Mouse (Mus musculus) limb, embryonic 15.5 days (tissue): ENCODE measurements around the gene Cdh24. TPM values are rescaled to one million over a fixed set of nuclear protein-coding genes. Genes with fewer than 3 reads are reported as not detected.
"Not testable (repeated sequence)": the region's sequence is repeated elsewhere in the genome, so short reads cannot be mapped to it uniquely, and the experiment has no call there.

Experiments used
- ATAC-seq: fragments of 200-750 bp; cut with Nextera tagmentation; 2 replicates; pipeline ENCODE4 v1.8.0; 2017; ENCODE audit warnings: low read depth, moderate TSS enrichment; ENCODE audit not compliant: insufficient number of reproducible peaks, low FRiP score, low TSS enrichment
- H3K27ac ChIP-seq: fragments of 300-500 bp; sonication (generic); 2 replicates; pipeline ENCODE4 v1.5.1; 2015; ENCODE audit warnings: moderate library complexity, mild to moderate bottlenecking, inconsistent platforms
- H3K27me3 ChIP-seq: fragments of 300-500 bp; sonication (generic); 2 replicates; pipeline ENCODE4 v1.6.1; 2015; ENCODE audit warnings: inconsistent platforms
- H3K36me3 ChIP-seq: fragments of 300-500 bp; sonication (generic); 2 replicates; pipeline ENCODE4 v1.6.1; 2015; ENCODE audit warnings: inconsistent platforms
- H3K4me1 ChIP-seq: fragments of 300-500 bp; sonication (generic); 2 replicates; pipeline ENCODE4 v1.6.1; 2015; ENCODE audit warnings: inconsistent platforms
- H3K4me2 ChIP-seq: fragments of 300-500 bp; sonication (generic); 2 replicates; pipeline ENCODE4 v1.6.1; 2015; ENCODE audit warnings: mild to moderate bottlenecking, inconsistent platforms
- H3K4me3 ChIP-seq: fragments of 300-500 bp; sonication (generic); 2 replicates; pipeline ENCODE4 v1.5.1; 2015; ENCODE audit warnings: mild to moderate bottlenecking, inconsistent platforms
- H3K9ac ChIP-seq: fragments of 300-500 bp; sonication (generic); 2 replicates; pipeline ENCODE4 v1.6.1; 2015; ENCODE audit warnings: inconsistent platforms
- H3K9me3 ChIP-seq: fragments of 300-500 bp; sonication (generic); 2 replicates; pipeline ENCODE4 v1.6.1; 2016; ENCODE audit warnings: inconsistent platforms
- WGBS: fragments of 180-500 bp; shearing (Covaris S2); methylation state at CpG from one replicate; pipeline ENCODE4 v1.1.7; 2015; 5-methylcytosine and 5-hydroxymethylcytosine counted together
- polyA plus RNA-seq: library from polyadenylated mRNA; unstranded; fragments of >200 nt; fragmentation: Nextera tagmentation; extraction: Ambion mirVana; gene quantifications from 2 replicates; pipeline ENCODE4 v1.2.1, GENCODE M21; 2015

Cdh24 gene
- polyA plus RNA-seq, 1 experiment from 2014 or later, result 4.2 TPM

DNA sequence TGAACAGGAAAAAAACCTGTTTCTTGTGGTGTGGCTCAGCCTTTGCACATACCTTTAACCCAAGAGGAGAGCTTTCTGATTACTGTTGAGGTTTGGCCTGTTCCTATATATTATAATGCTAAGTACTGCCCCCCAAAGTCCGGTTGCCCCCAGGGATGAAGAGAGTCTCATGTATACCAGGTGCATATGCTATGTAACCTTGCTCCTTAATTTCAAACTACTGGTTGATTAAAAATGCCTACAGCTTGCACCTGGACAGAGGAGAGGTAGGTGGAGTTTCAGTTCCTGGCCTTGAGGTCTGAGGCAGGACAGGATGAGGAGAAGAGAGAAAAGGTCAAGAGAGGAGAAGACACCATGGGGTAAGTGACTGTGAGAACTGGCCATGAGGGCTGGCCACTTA, 20.0 kb downstream of the Cdh24 start, which contains the start of gene Psmb11:
Gene Psmb11 (plus strand): TSS at position 301 of the 400 bp plus-strand sequence.
- H3K4me2 ChIP-seq, result no peak within 1 kb of the TSS
- H3K4me3 ChIP-seq, result no peak within 1 kb of the TSS
- WGBS, result 87% methylated on average over 1 of the region's 1 CpGs

DNA sequence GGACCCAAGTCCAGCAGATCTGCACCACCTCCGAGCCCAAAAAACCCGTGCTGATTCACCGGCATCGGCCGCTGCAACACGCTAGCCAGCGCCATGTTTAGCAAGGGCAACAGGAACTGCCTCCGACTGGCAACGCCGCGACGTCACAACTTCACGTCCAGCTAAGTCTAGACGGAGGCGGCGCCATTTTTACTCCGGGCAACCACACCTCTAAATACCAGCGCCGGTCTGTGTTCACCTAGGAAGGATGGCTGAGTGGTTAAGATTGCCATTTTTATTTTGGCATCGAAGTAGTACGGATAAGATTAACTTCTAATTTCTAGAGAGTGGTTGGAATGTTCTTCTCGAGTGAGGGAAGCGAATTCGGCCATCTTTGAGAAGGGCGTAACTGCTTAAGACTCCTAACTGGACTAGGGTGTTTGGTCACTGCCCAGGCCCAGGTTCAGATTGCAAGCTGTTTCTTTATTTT, 23.2 kb downstream of the Cdh24 start, which contains the start of gene Psmb5:
Gene Psmb5 (minus strand): TSS at position 126 of the 469 bp plus-strand sequence.
- Histone ChIP-seq H3K4me2 (peak within 1 kb of the TSS; percentile 64), H3K27me3 (no peaks in the 10 kb centered on the region), H3K4me1 (peaks cover 10% of the 10 kb centered on the region; the same call in 1 of the 2 replicates), H3K27ac (peak within 1 kb of the TSS; percentile 86), H3K9me3 (no peaks in the 10 kb centered on the region), H3K4me3 (peak within 1 kb of the TSS; percentile 76), H3K36me3 (peaks cover 24% of the 10 kb centered on the region), H3K9ac (peak within 1 kb of the TSS; percentile 68)
- under 1% methylated on average over 25 of the region's 25 CpGs for WGBS
- ATAC-seq, result peak; percentile 83

More for the DNA sequence above, 20.0 kb downstream of the Cdh24 start, which contains the start of gene Psmb11:
- H3K27ac ChIP-seq, result no peak within 1 kb of the TSS
- no peak within 1 kb of the TSS for H3K9ac ChIP-seq
- H3K36me3 ChIP-seq, result peaks cover 2% of the 10 kb centered on the region
- H3K4me1 ChIP-seq, result peaks cover 10% of the 10 kb centered on the region; the same call in 1 of the 2 replicates
- no peaks in the 10 kb centered on the region for H3K9me3 ChIP-seq
- H3K27me3 ChIP-seq, result no peaks in the 10 kb centered on the region
- ATAC-seq, result no peak

DNA sequence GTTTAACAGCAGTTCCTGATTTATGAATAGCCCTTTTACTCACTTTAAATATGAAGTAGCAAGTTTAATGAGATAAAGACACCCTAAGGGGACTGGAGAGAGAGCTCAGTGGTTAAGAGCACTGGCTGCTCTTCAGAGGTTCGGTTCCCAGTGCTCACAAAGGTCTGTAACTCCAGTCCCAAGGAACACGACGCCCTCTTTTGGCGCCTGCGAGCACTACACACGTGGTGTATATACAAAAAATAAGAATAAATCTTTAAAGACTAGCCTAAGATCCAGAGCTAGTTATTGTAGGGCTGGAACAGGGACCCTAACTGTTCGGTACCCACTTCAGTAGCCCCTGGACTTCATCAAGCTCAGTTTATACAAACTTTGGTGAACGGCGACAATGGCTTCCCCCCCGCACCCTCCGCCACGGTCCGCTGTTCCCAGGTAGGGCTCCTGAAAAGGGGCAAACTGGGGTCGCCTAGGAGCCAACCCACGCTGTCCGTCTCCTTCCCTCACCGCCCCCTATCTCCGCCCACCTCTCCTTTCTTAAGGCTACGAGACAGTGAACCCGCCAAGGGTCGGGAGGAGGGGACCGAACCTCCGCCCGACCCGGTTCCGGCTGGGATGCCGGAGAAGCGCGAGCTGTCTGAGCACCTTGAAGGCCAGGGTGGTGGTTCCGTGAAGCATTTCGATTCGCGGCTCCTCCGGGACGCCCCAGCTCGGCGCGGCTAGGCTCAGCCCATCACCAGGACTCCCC, 23.8 kb downstream of the Cdh24 start:
- Histone ChIP-seq H3K27ac (peak overlapping the region; percentile 86), H3K9ac (peak overlapping the region; percentile 68), H3K4me1 (peaks cover 10% of the 10 kb centered on the region; the same call in 1 of the 2 replicates), H3K4me3 (peak overlapping the region; percentile 76), H3K4me2 (peak overlapping the region; percentile 64), H3K36me3 (peaks cover 30% of the 10 kb centered on the region), H3K27me3 (no peaks in the 10 kb centered on the region), H3K9me3 (no peaks in the 10 kb centered on the region)
- ATAC-seq, result peak; percentile 36; the same call in 1 of the 2 replicates
- 2% methylated on average over 34 of the region's 38 CpGs for WGBS

DNA sequence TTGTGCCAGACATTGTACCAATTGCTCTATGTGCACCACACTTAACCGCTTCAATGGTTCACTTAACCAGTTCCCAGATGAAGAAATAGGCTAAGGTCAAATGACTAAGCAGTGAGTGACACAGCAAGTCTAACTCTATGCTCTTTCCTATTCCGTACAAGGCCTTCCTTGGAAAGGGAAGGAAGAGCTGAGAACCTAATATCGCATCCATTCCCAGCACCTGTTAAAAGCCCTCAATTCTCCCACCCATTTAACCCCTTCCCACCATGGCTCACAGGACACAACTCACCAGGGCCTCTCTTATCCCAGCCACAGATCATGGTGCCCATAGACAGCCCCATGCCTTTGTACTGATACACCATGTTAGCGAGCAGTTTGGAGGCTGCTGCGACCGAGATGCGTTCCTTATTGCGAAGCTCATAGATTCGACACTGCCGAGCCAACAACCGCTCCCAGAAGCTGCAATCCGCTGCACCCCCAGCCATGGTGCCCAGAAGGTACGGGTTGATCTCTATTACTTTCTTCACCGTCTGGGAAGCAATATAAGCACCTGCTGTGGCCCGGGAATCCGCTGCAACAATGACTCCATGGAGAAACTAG, 24.8 kb downstream of the Cdh24 start:
- no peak overlapping the region for H3K9ac ChIP-seq
- no peak overlapping the region for H3K4me3 ChIP-seq
- no peaks in the 10 kb centered on the region for H3K9me3 ChIP-seq
- ATAC-seq, result no peak
- peaks cover 38% of the 10 kb centered on the region for H3K36me3 ChIP-seq
- H3K27ac ChIP-seq, result no peak overlapping the region
- peaks cover 10% of the 10 kb centered on the region; the same call in 1 of the 2 replicates for H3K4me1 ChIP-seq
- 92% methylated on average over 16 of the region's 16 CpGs for WGBS
- H3K27me3 ChIP-seq, result no peaks in the 10 kb centered on the region
- no peak overlapping the region for H3K4me2 ChIP-seq

DNA sequence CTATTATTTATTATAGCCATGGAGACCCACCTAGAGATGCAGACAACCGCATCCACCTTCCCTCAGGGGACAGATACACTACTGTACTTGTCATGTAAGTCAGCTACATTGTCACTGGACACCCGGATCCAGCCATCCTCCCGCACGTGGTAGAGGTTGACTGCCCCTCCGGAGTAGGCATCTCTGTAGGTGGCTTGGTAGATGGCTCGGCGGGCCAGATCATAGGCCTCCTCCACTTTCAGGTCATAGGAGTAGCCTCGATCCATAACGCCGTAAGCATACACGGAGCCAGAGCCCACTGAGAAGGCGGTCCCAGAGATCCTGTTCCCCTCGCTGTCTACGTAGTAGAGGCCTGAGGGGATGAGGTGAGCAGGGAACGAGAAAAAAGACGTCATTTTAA, 27.0 kb downstream of the Cdh24 start:
- ATAC-seq, H3K9ac ChIP-seq, H3K27me3 ChIP-seq, H3K4me3 ChIP-seq, H3K9me3 ChIP-seq, H3K27ac ChIP-seq, H3K4me1 ChIP-seq, H3K4me2 ChIP-seq: not testable (repeated sequence)
- H3K36me3 ChIP-seq, result peaks cover 38% of the 10 kb centered on the region
- 90% methylated on average over 16 of the region's 16 CpGs for WGBS

DNA sequence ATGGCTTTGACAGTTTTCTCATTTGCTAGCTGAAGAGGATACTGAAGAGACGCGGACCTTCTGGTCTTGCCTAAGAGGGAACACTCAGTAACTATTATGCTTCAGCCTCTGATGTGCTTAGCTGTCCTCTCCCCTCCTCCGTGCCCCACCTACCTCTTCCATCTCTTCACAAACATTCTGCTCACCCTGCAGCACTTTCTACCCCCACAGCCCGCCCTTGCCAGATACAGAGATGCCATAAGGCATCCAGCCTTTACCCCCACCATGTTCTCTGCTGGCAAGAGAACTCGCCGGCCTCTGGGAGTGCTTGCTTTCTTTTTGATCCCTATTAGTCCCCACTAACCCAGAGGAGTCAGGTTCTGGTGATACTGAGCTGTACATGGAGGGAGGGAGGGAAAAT, 30.5 kb downstream of the Cdh24 start:
- WGBS, result 73% methylated on average over 6 of the region's 6 CpGs
- Histone ChIP-seq H3K36me3 (peaks cover 30% of the 10 kb centered on the region), H3K4me1 (0 out of 2 replicates have a peak, but pooled peaks cover 3% of the 10 kb centered on the region), H3K4me2 (no peak overlapping the region), H3K27ac (no peak overlapping the region), H3K9ac (no peak overlapping the region), H3K4me3 (no peak overlapping the region), H3K27me3 (no peaks in the 10 kb centered on the region), H3K9me3 (no peaks in the 10 kb centered on the region)
- no peak for ATAC-seq

DNA sequence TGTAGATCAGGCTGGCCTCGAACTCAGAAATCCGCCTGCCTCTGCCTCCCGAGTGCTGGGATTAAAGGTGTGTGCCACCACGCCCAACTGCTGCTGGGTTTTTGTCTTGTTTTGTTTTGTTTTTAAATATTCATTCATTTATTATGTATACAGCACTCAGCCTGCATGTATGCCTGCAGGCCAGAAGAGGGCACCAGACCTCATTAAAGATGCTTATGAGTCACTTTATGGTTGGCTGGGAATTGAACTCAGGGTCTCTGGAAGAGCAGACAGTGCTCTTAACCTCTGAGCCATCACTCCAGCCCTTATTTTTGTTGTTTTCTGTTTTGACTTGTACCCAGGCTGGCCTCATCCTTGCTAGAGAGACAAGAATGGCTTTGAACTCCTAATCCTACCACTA, 31.2 kb downstream of the Cdh24 start:
- H3K27ac ChIP-seq, result no peak overlapping the region
- H3K9ac ChIP-seq, result no peak overlapping the region
- peaks cover 24% of the 10 kb centered on the region for H3K36me3 ChIP-seq
- H3K4me2 ChIP-seq, result no peak overlapping the region
- 82% methylated on average over 4 of the region's 4 CpGs for WGBS
- peaks cover 6% of the 10 kb centered on the region; the same call in 1 of the 2 replicates for H3K4me1 ChIP-seq
- no peak for ATAC-seq
- H3K4me3 ChIP-seq, result no peak overlapping the region
- no peaks in the 10 kb centered on the region for H3K27me3 ChIP-seq
- H3K9me3 ChIP-seq, result no peaks in the 10 kb centered on the region

DNA sequence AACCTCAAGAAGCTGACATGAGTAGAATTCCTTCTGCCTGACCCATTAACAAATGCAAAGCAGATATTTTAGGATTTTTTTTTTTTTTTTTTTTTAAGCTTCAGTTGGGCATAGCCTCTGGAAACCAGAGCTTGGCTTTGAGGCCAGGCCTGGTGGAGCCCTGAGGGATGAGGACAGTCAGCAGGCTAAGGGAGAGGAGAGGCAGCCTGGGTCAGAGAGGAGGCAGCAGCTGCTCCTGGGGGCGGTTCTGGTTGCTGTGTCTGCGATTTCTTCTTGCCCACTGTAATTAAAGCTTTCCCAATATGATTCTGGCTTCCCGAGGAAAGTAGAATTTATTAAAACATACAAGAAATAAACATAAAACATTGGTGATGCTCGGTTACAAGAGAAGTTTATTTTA, 31.9 kb downstream of the Cdh24 start:
- peaks cover 20% of the 10 kb centered on the region for H3K36me3 ChIP-seq
- ATAC-seq, result no peak
- no peaks in the 10 kb centered on the region for H3K27me3 ChIP-seq
- no peak overlapping the region for H3K9ac ChIP-seq
- peaks cover 9% of the 10 kb centered on the region for H3K4me1 ChIP-seq
- no peaks in the 10 kb centered on the region for H3K9me3 ChIP-seq
- H3K4me3 ChIP-seq, result no peak overlapping the region
- 61% methylated on average over 4 of the region's 4 CpGs for WGBS
- no peak overlapping the region for H3K4me2 ChIP-seq
- H3K27ac ChIP-seq, result no peak overlapping the region

DNA sequence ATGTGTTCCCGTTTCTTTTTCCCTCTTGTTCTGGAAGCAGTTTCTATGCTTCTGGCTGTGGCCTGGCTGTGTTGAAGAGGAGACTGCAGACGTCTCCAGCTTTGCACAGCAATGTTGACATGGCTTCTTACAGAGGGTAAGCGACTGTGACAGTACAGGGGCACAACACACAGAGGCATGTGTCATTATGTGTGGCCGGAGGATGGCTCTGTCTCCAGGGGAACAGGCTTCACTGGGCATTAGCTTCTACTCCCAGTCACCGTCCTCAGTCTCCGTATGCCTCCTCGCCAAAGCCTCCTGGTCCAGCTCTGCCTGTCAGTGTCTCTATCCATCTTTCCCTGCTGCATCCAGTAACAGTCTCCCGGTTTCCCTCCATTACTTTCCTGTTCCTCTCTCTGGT, 33.9 kb downstream of the Cdh24 start:
- H3K4me3 ChIP-seq, result no peak overlapping the region
- H3K36me3 ChIP-seq, result peaks cover 7% of the 10 kb centered on the region
- H3K27me3 ChIP-seq, result no peaks in the 10 kb centered on the region
- H3K9me3 ChIP-seq, result no peaks in the 10 kb centered on the region
- no peak overlapping the region for H3K9ac ChIP-seq
- peaks cover 21% of the 10 kb centered on the region for H3K4me1 ChIP-seq
- 63% methylated on average over 8 of the region's 8 CpGs for WGBS
- H3K4me2 ChIP-seq, result no peak overlapping the region
- no peak for ATAC-seq
- H3K27ac ChIP-seq, result no peak overlapping the region

DNA sequence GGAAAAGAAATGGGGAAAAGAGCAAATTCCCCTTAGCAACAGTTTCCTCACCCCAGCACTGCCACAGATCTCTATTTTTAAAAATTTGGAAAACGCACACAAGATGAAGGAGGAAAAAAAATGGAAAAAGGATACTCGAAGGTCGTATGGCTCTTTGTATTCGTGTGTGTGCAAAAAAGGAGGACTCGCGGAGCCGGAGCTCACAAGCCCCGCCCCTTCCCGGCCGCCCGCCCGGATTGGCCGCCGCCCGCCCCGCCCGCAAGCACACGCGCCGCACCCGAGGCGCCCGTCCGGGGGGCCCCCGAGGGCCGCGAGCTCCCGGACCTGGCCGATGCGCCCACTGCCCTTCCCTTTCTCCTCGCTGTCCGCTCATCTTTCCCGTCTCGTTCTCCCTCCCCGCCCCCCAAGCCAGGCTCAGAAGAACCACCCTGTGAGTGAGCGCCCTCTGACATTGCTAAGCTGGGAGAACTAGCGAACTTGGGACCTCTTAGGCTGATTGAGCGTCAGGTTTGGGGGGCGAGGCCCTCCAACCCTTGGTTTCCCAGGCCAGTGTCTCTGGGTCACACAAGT, 35.3 kb downstream of the Cdh24 start, which contains the start of gene 4931414P19Rik:
Gene 4931414P19Rik (minus strand): TSS at position 242 of the 570 bp plus-strand sequence.
- H3K9me3 ChIP-seq, result no peaks in the 10 kb centered on the region
- peak; percentile 46; the same call in 1 of the 2 replicates for ATAC-seq
- 2% methylated on average over 34 of the region's 39 CpGs for WGBS
- H3K4me1 ChIP-seq, result peaks cover 21% of the 10 kb centered on the region
- H3K27me3 ChIP-seq, result no peaks in the 10 kb centered on the region
- H3K27ac ChIP-seq, result peak within 1 kb of the TSS; percentile 84
- H3K36me3 ChIP-seq, result no peaks in the 10 kb centered on the region
- peak within 1 kb of the TSS; percentile 62 for H3K4me2 ChIP-seq
- peak within 1 kb of the TSS; percentile 56 for H3K4me3 ChIP-seq
- 0 out of 2 replicates have a peak within 1 kb of the TSS, but pooled peaks have one; percentile 28 for H3K9ac ChIP-seq

DNA sequence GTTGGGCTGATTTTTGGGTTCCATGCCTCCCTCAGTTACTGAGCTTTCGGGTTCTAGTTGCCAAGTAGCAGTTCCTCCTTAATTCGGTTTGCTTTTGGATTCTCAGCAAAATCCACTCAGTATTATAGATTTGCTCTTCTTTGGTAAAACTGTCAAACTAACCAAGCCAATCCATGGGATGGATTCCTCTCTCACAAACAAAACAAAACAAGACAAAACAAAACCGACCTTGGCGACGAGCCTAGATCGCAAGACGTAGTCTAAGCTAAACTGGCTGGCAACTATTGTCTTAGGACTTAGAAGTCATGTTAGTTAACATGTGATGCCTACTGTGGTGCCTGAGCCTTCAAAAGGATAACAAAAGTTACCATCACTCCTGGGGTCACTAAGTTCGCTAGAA, 37.5 kb downstream of the Cdh24 start:
- ATAC-seq, result no peak
- peaks cover 21% of the 10 kb centered on the region for H3K4me1 ChIP-seq
- H3K9ac ChIP-seq, result no peak overlapping the region
- H3K36me3 ChIP-seq, result 0 out of 2 replicates have a peak, but pooled peaks cover 9% of the 10 kb centered on the region
- no peaks in the 10 kb centered on the region for H3K9me3 ChIP-seq
- H3K27me3 ChIP-seq, result no peaks in the 10 kb centered on the region
- peak overlapping the region; percentile 69 for H3K4me3 ChIP-seq
- H3K4me2 ChIP-seq, result peak overlapping the region; percentile 45
- peak overlapping the region; percentile 98 for H3K27ac ChIP-seq
- WGBS, result 79% methylated on average over 8 of the region's 8 CpGs
